Mouse (Mus musculus) v-Abl transformed pro-B cells (cell line): Measurements from ENCODE around the gene Adgrg6.

Source experiments
- in situ Hi-C, 2 experiments: fragments of 400-800 bp; cut with MboI; formaldehyde crosslinking; loops; one replicate each; pipeline ENCODE4 v1.15.1; 2025; ENCODE audit not compliant: unreplicated experiment in 2 of 2

Gene Adgrg6

DNA sequence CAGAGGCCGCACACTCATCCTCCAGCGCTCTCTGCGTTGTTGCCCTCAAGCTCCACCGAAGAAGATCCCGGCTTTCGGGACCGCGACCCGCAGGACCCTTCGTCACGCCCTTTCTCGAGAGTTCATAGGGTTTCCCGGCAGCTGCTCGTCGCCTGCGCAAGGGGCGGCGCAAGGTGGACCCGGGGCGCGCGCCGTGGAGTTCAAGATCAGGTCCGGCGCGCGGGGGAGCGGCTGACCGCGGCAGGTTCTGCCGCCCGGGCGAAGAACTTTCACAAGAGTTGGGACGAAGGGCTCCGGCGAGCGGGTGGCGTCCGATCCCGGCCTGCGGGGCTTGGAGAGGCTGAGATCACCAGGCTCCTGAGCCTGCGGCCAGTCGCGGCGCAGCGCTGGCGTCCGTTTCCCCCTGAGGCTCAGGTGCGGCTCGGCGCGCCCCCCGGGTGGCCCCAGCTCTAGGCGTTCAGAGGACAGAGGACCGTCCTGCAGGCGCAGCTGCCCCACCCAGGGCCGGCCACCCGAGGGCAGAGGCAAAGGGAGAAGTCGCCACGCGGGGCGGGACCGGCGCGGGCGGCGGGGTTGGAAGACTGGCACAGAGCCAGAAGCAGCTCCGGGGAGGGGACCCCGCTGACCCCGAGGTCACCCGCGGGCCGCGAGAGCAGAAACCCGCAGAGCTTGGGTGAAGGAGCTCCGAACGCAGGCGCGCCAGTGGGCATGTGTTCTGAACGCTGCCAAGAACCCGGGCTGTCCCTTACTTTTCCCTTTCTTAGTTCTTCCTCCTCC lies at the start of gene Adgrg6:
Gene Adgrg6 (minus strand): TSS at position 719 of the 777 bp plus-strand sequence.
- in situ Hi-C loops, result no loop called here

DNA sequence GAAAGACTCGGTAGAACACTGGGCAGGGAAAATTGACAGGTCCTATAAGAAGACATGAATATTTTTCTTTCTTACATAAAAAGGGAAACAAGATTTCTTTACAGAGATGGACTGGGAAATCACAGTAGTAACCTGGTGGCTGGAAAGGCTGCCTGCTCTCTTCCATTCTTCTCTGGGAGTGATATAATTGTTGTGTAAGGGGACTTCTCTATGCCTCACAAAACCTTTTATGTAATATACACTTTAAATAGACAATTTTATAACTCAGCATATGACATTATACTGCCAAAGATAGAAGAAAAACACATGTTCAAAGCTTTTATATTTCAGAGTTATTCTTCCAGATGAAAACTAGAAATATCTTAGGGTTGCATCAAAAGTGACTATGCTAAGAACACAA lies 46.8 kb upstream of the Adgrg6 start:
- in situ Hi-C loops, result no loop called here

DNA sequence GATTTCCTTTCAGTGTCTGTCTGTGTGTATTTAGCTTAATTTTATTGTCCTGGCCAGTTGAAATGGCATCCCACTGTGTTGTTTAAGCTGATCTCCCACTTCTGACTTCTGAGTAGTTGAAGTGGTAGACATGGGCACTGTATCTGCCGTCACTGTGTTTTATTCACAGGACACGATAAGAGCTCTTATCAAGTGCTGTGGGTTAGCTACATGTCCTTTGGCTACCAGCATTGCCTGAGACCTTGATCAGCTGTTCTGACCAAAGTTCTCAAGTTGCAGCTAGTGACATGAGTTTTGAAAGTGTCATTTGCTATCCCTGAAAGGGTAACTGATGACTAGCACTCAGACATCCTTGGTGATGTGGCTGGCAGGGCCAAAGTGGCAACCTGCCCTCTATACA lies 45.4 kb upstream of the Adgrg6 start:
- in situ Hi-C loops, result no loop called here

DNA sequence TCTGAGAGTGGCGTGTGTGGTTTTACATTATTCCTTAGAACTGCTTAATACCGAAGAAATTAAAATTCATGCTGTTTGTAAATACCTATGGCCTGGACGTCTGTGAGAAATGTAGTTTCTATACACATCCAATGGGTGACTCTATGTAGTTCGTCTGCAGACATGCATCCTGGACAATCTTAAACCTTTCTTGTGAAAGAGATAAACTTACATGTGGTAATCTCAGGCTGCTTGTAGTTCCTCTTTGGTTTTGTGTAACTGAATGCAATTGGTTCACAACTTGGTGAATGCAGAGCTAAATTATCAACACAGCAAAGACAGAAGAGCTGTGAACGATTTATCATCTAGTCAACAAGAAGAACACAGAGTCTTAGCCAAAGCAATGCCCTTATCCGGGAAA lies 44.2 kb upstream of the Adgrg6 start:
- in situ Hi-C loops, result no loop called here

DNA sequence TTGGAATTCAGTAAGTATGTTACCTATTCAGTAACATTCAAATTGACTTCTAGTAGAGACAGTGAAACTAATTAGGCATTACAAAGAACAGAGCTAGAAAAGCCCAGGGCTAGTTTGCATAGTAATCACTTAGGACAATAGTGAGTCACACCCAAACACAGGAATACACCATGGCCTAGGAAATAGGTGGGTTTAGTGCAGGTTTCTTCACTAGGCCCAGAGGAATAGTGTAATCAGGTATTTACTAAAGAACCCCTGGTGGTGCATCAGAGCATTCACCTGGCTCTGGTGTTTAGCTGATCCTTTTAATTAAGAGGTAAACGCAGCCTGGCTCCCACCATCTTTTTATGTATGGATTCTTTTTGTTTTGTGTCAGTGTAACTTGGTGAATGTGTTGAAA lies 38.0 kb upstream of the Adgrg6 start:
- in situ Hi-C loops, result no loop called here

DNA sequence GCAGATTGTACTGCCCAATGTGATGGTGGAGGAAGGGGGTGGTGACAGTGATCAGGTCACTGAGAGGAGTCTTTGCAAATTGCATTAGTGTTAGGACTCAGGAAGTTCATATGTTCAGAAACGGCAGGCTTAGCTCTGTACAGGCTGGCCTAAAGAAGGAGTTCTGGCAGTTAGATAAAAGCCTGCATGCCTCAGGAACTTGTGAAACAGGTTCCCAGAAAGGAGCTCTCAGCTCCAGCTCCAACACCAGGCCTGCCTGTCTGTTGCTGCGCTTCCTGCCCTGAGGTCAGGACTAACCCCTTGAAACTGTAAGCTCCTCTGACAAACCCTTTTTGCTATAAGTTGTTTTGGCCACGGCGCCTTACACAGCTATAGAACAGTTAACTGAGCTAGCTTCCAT lies 28.8 kb upstream of the Adgrg6 start:
- in situ Hi-C loops, result no loop called here

DNA sequence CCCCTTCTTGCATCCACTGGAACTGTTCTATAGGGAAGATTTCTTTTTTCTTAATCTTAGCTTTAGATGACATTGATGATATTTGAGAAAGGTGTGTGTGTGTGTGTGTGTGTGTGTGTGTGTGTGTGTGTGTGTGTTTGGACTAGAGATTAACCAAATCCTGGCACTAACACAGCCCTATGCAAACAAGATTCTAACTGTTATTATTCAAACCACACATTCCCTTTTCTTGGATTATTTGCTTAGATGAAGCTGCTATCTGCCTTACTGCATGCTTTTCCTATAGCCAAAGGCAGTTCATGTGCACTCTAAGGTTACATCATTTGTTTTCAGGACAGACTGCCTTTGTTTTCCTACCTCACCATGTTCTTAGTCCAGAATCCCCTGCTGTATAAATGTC lies 25.7 kb upstream of the Adgrg6 start:
- in situ Hi-C loops, result no loop called here

DNA sequence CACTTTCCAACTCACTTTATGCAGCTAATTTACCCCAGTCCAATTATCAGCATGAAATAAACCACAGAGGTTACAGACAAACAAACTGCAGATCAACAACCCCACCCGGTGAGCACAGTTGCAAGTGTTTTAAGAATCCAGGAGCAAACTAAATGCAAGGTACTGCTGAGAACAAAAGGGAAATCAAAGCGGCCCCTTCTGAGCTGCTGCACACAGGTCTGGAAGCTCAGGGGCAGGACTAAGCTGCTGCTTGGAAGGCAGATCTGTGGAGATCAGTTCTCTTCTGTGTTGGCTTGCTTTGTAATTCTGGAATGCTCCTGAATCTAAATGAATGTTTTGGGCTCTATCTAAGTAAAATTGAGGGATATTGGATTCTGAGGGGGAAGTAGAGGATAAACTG lies 25.2 kb upstream of the Adgrg6 start:
- in situ Hi-C loops, result no loop called here

DNA sequence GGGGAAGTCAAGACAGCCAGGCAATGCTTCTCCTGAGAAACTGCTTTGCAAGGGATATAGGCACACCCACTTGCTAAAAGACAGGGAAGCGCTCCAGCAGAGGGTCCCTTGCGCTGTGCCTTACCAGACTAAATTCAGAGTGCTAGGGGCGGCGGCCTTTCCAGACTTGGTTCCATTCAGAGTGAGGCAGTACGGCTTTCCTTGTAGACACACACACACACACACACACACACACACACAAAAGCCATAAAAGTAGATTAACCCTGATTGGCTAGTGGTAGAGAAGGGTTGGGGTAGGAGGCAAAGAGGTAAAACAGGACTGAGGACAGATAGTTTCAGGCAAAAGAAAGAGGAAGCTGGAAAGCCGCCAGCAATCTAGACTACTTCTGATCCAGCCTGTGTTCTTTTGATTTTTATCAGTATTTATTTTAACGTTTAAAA lies 672 bp upstream of the Adgrg6 start:
- in situ Hi-C loops, result no loop called here

DNA sequence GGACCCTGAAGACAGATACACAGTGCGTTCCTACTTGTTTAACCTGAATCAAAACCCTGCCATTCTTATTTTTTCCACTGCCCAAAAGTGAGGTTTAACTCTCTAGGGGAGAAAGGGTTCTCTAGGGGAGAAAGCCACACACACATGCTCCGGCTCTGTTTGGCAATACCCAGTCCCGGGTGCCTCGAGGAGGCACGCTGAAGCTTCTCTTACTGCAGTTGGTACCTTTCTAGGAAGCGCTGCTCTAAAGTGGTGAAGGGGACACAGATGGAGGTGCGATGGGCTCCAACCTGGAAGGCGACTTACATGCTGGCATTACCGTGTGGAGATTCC lies 885 bp downstream of the Adgrg6 start:
- in situ Hi-C loops, result no loop called here

DNA sequence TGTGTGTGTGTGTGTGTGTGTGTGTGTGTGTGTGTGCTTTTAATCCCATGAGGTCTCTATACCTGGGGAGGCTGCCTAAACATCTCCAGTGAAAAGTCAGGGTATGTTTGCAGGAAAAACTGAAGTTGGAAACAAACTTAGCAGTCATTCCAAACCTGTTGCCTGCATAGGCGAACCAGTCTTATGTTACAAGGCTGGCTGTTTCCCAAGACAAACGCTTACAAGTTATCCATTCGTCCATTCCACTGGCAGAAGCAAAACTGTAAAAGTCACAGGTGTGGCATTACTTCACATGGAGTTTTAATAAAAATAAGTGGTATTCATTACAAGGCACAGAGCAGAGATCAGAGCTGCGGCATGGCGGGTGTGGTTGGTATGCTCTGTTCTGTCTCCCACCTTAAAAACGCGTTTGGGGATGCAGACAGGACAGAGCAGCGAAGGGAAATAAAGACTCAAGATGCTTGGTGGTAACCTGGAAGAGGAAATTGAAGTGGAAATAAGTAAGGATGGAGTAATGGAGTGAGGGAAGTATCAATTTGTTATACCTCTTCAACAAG lies 1.9 kb downstream of the Adgrg6 start:
- in situ Hi-C loops, result no loop called here

DNA sequence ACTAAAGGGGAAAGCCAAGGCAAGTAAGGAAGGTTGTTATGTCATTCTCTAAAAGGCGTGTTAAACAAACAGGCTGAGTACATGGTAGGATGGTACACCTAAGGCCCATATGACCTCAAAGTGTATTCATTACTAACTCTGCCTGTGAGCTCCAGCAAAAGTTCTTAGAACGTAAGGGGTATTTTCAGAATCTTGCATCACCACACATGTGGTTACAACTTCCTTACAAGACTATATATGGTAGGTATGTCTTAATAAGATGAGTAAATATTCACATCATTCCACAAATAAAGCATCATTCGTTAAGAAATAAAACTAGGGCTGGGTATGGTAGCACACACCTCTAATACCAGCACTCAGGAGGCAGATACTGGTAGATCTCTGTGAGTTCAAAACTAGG lies 8.4 kb downstream of the Adgrg6 start:
- in situ Hi-C loops, result no loop called here

DNA sequence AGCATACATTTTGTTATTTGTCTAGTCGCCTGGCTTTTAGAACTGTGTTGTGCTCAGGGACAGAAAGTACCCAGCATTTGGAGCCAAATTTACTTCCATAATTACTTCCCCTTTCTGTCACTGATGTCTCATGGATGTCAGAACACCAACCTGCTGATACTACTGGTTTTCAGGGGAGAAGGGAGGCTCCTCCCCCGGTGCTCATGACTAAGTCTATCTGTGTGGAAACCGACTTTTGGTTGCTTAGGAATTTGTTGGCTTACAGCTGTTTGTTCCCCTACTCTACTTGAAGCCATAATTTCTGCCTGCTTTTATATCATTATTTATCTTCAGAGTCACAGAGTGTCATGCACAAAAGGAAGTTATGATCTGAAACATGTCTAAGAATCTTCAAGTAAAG lies 14.4 kb downstream of the Adgrg6 start:
- in situ Hi-C loops, result no loop called here

DNA sequence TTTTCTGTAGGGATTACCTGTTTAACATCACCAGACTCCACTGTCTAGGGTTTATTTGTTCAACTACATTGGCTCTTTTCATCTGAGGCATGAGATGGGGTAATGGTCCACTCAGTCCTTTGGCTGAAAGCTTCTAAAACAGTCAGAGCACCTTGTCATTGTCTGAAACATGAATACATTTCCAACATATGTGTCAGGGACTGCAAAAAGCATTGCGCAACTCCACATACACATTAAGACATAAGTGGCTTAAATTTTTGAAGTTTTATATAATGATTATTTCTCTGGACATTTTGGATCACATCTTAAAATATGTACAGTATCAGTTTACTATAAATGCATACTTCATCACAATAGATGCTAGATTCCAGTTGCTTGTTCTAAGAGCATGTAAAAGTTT lies 14.8 kb downstream of the Adgrg6 start:
- in situ Hi-C loops, result no loop called here

DNA sequence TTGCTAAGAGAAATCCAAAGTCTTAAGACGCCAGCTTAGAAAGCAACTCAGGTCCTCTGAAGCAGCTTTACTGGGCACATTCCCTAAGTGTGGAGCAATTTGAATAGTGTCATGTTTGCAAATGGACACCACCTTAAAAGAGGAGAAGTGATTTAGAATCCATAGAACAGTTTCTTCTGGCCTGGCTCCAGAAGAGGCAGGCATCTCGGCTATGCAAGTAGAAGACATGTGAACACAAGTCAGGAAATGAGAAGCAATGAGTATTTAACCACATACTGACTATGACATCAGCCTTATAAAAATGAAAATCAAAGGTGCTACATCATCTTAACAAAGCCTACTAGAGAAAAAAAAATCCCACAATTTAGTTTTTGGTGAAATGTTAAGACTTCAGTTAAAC lies 17.7 kb downstream of the Adgrg6 start:
- in situ Hi-C loops, result no loop called here

DNA sequence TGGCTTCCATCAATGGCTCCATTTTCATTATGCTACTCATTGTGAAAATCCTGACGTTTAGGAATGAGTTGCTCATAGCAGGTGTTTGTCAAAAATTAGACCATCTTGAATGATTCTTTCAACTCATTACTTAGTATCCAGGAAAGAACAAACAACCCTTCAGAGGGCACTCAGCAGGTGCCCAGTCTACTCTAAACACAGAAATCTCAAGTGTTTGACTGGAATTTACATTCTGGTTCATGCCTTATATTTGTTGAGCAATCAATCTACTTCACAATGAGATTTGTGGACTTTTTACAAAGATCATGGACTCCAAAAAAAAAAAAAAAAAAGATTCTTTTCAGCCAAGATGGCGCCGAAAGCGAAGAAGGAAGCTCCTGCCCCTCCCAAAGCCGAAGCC lies 22.7 kb downstream of the Adgrg6 start:
- in situ Hi-C loops, result no loop called here

DNA sequence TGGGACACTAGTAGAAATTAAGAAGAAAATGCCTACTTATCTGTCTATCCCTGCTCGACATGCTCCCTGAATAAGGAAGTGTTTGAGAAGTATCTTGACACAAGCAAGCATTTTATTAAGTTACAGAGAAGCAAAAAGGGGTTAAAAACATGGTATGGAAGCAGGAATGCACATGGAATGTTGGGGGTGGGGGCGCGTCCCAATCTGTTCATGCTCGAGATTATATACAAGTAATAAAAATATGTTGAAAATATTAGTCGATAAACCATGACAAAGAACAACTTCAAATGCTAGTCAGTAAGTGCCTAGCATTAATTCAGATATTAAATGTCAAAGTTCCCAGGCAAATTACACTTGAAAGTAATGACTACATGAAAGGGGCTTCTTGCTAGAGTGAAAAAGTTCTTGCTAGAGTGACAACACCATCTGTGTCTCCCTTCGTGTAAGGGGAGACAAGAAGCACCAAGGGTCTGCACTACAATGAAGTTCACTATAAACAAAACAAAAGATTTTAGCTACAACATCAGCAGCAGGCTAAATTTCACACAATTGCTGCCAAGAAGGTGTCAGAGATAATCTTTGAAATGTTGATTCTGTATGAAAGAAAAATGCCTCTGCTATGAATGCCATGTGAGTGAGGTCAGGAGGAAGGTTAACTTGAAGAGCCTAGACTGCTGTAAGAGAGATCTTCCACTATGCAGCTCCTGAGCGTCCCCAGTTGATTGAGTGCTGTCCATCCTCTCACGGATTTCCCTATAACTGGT lies 24.4 kb downstream of the Adgrg6 start:
- in situ Hi-C loops, result no loop called here

DNA sequence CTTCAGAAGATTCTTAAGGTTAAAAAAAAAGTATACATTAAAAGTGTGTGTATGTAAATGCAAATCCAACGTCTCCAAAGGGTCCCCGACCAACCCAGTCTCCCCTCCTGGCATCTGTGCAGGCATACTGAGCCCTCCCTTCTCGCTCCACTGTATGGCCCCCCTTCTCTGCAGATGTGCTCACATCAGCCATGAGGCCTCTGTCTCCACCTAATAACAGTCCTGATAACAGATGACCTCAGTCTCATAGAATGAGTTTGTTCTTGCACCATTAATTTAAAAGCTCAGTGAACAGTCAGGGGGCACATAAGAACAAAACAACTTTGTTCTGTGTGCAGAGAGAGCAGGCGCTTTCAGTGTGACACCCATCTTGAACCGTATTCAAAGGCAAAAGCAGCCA lies 27.6 kb downstream of the Adgrg6 start:
- in situ Hi-C loops, result no loop called here

DNA sequence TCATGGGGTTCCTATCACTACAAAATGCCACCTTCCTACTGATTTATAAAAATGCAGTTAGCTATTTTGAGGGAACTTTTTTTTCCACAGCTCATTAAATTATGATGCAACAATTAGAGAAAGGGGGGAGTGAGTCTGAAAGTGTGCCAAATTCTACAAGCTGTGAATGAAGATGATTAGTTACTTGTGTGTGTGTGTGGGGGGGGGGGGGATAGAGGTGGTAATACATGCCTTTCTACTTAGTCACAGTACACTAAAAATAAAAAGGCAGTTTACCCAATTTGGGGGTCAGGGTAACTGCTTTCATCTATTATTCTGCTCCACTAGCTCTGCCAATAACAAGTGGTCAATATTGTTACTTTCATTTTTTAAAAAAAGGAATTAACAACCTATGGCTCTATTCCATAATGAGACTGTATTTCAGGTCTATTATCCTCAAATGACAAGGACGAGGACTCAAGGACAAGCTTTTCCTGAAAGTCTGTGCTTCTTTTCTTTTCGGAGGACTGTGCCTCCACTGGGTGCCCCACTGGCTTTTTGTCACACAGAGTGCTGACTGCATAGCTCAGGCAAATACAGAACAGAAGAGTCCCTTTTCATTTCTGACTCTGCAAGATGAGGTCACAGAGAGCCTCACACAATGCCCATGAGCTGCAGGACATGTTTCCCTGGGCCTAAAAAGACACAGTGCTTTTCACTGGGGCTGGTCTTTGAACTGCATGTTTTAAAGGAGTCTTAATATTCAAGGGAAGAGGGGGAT lies 33.4 kb downstream of the Adgrg6 start:
- in situ Hi-C loops, result no loop called here

DNA sequence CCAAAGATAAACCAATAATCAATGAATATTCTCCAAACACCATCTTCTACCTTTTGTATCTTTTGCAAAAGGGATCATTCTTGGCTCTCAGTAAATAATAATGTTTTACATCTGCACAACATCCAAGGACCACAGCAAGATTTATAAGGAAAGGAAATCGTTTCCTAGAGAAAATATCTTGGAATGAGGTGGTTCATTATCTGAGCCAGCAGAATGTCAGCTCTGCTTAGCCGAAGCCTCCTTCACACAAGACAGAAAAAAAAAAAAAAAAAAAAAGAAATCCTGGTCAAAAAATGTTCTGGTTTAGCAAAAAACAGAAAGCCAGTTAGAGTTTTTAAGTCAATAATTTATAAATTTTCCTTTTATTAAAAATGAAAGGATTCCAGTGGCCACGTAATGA lies 34.3 kb downstream of the Adgrg6 start:
- in situ Hi-C loops, result no loop called here

DNA sequence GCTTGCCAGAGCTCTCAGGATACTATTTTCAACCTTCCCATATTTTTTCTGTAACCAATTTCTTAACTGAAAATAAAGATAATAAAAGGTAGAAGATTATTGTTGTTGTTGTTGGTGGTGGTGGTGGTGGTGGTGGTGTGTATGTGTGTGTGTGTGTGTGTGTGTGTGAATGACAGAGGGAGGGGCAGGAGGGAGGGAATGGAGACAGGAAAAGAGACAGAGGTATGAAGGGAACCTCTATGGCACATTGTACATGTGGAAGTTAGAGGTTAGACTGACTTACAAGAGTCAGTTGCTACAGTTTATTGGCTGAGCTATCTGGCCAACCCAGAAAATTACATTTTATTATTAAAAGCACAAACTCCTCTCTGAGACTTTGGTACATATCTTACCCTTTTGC lies 49.8 kb downstream of the Adgrg6 start:
- in situ Hi-C loops, result no loop called here
